Mouse (Mus musculus): ENCODE results near the gene Mbl2. TPM values are rescaled to one million over a fixed set of nuclear protein-coding genes. Genes with fewer than 3 reads are reported as not detected.

Mbl2 gene
- polyA plus RNA-seq (2012) = not detected in 2 replicates

DNA sequence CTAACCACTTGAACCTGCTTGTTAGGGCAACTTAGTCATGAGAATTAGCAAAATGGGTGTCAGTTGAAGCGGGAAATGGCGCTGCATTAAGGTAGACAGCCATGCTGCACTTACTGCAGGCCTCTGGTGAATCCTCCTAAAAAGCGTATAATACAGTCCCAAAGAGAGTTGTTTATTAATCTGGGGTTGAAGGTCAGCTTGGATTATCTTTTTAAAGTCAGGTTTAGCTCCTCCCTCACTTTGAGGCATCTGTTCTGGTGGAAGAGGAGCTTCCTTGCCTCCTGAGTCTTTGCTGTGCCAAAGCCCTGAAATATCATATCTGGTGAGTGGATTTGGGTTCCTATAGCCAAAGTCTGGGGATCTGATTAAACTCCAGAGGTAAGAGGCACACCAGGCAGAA lies at the start of gene Mbl2:
TSS of gene Mbl2 (plus strand) at position 252 of the 400 bp plus-strand sequence.

Other genes with a start within 250 kb of the Mbl2 start
- not detected in 2 replicates for gene Trpd52l3, start 229.2 kb upstream of the Mbl2 start, polyA plus RNA-seq (2012)
- gene Uhrf2, start 202.4 kb upstream of the Mbl2 start, polyA plus RNA-seq (2012) = 13.1 and 17.3 TPM in 2 replicates
- 0.03 TPM in 1 of 2 replicates, not detected in the other for gene Gldc, start 57.5 kb upstream of the Mbl2 start, polyA plus RNA-seq (2012)